Mouse (Mus musculus) lung, adult 2 months (tissue): ENCODE data around the gene Inhbc. TPM values are rescaled to one million over a fixed set of nuclear protein-coding genes. Genes with fewer than 3 reads are reported as not detected.

Experiments
- DNase-seq: peaks from one replicate; pipeline ENCODE4 v3.0.0; 2022
- H3K4me1 ChIP-seq: fragments of 200-500 bp; 2 replicates; pipeline ENCODE4 v1.6.1; 2011; ENCODE audit warnings: low read length; ENCODE audit not compliant: control insufficient read depth, insufficient read depth
- H3K4me3 ChIP-seq: fragments of 200-500 bp; replicated peaks from 2 replicates; pipeline ENCODE3; 2011; ENCODE audit warnings: low read depth, mild to moderate bottlenecking, control low read depth, low read length; ENCODE audit errors: extremely low read depth
- CTCF ChIP-seq: fragments of 200-500 bp; IDR thresholded peaks from 2 replicates; pipeline ENCODE4 v1.5.1; 2011; ENCODE audit warnings: mild to moderate bottlenecking, low read length, control low read depth; ENCODE audit not compliant: insufficient read depth
- POLR2A ChIP-seq: fragments of 200-500 bp; IDR thresholded peaks from 2 replicates; pipeline ENCODE4 v1.6.1; 2011; ENCODE audit warnings: low read depth, mild to moderate bottlenecking, control low read depth, low read length, borderline replicate concordance; ENCODE audit errors: extremely low read depth
- WGBS: fragments of 180-500 bp; shearing (Covaris S2); methylation state at CpG from one replicate; pipeline ENCODE4 v1.1.7; 2018; 5-methylcytosine and 5-hydroxymethylcytosine counted together
- polyA plus RNA-seq: library from polyadenylated mRNA; depleted of rRNA; stranded (reverse); fragments of >200 nt; gene quantifications from 2 replicates; pipeline ENCODE4 v1.2.3, GENCODE M21; 2012

The Inhbc gene
- polyA plus RNA-seq, 1 experiment = not detected

DNA sequence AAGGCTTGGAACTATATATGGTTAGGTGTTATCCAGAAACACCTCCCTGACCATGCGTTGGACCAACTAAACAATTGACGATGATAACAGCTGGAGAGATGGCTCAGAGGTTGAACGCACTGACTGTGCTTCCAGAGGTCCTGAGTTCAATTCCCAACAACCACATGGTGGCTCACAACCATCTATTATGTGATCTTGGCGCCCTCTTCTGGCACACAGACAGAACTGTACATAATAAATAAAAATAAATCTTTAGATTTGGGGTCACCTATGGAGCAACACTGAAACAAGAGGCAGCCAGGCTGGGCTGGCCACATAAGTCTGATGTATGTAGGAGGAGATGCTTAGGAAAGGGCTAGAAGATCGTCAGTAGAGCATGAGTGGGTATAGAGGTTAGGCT is 37.1 kb downstream of the Inhbc start:
- TF ChIP-seq CTCF = no peak
- no peak for TF ChIP-seq POLR2A
- Histone ChIP-seq H3K4me1 (no peaks in the 10 kb centered on the region), H3K4me3 (no peak overlapping the region)
- DNase-seq = no peak
- WGBS = 73% methylated on average over 5 of the region's 5 CpGs

DNA sequence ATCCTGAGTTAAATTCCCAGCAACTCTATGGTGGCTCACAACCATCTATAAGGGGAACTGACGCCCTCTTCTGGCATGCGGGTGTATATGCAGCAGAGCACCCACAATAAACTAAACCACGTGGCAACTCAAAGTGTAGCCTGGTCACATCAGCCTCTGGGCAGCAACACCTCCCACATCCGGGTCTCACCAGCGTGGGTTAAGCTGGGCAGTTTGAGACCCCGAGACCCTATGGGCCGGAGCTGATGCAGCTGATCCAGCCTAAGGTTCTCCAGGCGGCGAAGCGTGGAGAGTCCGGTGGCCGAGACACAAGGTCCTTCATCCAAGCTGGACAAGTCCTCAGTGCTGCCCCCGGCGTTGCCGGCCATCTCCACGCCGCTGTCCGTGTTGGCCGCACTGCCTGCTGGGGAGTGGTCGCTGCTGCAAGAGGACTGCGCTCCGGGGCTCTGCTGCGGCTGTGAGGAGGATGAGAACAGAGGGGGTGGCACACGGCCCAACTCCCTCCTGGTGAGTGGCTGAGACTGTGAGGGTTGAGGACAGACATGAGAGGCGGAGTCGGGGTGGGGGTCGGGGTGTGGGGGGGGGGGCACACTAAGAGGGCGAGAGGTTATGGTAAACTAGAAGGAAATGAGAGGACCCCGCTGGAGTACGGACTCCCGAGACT is 37.9 kb downstream of the Inhbc start:
- H3K4me1 ChIP-seq = no peaks in the 10 kb centered on the region
- TF ChIP-seq CTCF (no peak), POLR2A (no peak)
- DNase-seq = no peak
- H3K4me3 ChIP-seq = no peak overlapping the region
- WGBS = 54% methylated on average over 31 of the region's 31 CpGs

DNA sequence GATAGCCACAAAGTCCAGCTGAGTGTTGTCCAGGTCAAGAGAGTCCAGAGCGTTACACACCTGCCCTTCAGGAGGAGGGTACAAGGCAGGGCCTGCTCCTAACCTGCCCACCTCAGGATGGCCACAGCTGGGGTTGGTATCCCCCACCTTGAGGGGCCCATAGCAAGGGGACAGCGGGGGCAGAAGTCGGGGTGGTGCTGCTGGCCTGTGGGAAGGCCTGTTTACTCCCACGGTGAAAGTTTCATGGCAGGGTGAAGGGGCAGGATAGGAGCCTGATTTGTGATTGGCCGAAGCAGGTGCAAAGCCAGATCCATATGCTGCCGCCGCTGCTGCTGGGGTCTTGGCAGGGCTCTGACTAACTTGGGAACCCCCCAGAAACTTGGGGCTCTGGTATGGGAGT is 40.0 kb downstream of the Inhbc start:
- Histone ChIP-seq H3K4me3 (no peak overlapping the region), H3K4me1 (peaks cover 6% of the 10 kb centered on the region)
- WGBS = 82% methylated on average over 7 of the region's 7 CpGs
- no peak for DNase-seq
- no peak for TF ChIP-seq CTCF
- no peak for TF ChIP-seq POLR2A

DNA sequence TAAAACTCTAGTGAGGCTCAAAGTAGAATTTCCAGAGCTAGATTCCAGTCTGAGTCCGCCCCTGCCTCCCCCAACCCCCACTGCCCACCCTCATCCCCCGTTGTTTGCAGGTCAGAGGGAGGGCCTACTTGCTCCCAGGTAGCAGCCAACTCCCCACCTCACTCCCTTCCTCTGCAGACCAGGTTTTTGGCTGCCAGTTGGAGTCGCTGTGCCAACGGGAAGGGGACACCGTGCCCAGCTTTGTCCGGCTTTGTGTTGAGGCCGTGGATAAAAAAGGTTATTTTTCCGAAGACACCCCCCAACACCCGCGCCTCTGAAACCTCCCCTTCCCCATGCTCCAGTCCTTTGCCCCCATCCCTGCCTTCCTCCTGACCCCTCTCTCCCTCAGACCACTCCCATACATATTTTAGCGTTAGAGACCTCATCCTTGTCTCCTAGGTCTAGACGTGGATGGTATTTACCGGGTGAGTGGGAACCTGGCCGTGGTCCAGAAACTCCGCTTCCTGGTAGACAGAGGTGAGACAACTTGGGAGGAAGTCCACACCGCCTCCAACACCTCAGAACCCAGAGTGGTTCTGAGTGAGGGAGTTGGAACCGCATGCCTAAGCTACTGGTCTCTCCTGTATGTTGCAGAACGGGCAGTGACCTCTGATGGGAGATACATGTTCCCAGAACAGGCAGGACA is 42.6 kb downstream of the Inhbc start:
- WGBS = 42% methylated on average over 18 of the region's 18 CpGs
- DNase-seq = no peak
- H3K4me1 ChIP-seq = peaks cover 6% of the 10 kb centered on the region
- no peak overlapping the region for H3K4me3 ChIP-seq
- TF ChIP-seq CTCF (no peak), POLR2A (no peak)

DNA sequence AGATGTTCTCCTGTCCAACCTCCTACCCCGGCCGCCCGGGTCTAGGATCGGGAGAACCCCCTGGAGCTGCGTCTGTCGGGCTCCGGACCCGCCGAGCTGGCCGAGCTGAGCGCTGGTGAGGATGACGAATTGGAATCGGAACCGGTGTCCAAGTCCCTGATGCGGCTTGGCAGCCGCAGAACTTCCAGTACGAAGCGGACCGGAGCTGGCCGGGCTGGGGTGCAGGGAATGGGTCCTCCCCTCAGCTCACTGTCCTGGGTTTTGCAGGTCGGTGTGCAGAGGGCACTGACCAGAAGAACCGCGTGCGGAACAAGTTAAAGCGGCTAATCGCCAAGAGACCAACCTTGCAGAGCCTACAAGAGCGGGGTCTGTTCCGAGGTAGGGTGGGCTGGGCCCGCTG is 43.4 kb downstream of the Inhbc start:
- no peak for DNase-seq
- Histone ChIP-seq H3K4me3 (no peak overlapping the region), H3K4me1 (peaks cover 6% of the 10 kb centered on the region)
- WGBS = 30% methylated on average over 29 of the region's 29 CpGs
- no peak for TF ChIP-seq POLR2A
- TF ChIP-seq CTCF = no peak

DNA sequence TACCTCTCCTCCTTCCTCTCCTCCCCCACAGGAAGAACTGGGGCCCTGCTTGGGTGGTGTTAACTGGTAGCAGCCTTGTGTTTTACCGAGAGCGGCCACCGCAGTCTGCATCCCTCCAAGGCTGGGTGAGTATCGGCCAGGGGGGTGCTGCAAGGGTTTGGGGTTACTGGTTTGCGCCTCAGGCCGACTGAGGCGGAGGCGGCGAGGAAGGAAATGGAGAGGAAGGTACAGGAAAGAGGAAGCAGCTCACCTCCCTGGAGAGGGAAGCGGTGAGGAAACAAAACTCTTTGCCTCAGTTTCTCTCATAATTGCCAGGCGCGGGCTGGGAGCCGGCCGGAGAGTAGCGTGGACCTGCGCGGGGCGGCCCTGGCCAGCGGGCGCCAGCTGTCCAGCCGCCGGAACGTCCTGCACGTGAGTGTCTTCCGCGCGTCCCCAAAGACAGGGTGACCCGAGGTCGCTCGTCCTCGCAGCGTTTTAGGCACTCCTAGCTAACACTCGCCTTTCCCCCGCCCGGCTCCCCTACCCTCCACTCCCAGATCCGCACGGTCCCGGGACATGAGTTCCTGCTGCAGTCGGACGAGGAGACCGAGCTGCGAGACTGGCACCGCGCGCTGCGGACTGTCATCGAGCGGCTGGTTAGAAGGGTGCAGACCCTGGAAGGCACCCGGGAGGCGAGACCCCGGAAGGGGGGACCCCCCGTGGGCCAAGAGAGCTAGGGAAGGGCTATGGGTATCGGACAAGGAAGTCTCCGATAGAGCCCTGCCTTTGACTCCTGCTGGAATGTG is 44.0 kb downstream of the Inhbc start:
- peak; percentile 30 for DNase-seq
- 10% methylated on average over 50 of the region's 54 CpGs for WGBS
- Histone ChIP-seq H3K4me3 (peak overlapping the region; percentile 35), H3K4me1 (peaks cover 6% of the 10 kb centered on the region)
- TF ChIP-seq POLR2A (no peak), CTCF (no peak)

DNA sequence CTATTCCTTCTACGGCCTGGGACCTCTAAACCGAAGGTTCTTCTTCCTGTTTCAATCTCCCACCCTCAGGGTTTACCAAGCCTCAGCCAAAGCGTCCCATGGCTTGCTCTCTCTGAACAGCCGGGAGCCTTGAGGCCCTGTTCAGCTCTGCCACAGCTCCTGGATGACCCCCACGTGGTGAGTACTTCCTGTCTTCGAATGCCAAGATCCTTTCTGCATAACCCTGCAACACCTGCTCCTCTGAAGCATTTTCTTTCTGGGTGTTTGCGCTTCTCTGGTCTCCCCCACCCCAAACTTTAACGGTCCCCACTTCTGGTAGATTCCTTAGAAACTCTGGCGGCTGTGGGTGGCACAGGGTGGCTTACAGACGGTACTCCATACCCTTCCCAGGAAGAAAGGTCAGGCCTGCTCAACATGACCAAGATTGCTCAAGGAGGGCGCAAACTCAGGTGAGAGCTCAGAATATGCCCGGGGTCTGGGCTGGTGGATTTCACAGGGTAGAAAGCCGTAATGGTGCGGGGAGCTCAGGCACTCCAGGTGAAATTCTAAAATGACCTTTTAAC is 44.7 kb downstream of the Inhbc start:
- WGBS = 43% methylated on average over 14 of the region's 14 CpGs
- DNase-seq = no peak
- H3K4me1 ChIP-seq = peaks cover 6% of the 10 kb centered on the region
- no peak overlapping the region for H3K4me3 ChIP-seq
- TF ChIP-seq CTCF (no peak), POLR2A (no peak)

DNA sequence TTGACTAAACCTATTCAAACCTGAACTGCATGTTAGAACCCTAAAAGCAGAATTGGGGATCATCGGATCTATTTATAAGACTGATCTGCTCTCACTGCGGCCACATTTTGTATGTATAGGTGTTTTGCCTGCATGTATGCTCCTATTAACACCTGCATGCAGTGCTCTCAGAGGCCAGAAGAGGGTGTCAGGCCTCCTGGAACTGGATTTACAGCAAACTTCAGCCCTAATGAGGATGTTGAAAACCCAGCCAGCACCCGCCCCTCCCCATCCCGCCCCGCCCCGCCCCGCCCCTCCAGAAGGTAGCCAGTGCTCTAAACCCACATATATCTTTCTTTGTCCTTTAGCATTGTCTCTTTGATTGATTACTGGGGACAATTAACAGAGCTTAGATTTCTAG is 45.7 kb downstream of the Inhbc start:
- 12% methylated on average over 7 of the region's 7 CpGs for WGBS
- Histone ChIP-seq H3K4me1 (peaks cover 6% of the 10 kb centered on the region), H3K4me3 (no peak overlapping the region)
- no peak for TF ChIP-seq POLR2A
- peak; percentile 50 for TF ChIP-seq CTCF
- DNase-seq = peak; percentile 28

DNA sequence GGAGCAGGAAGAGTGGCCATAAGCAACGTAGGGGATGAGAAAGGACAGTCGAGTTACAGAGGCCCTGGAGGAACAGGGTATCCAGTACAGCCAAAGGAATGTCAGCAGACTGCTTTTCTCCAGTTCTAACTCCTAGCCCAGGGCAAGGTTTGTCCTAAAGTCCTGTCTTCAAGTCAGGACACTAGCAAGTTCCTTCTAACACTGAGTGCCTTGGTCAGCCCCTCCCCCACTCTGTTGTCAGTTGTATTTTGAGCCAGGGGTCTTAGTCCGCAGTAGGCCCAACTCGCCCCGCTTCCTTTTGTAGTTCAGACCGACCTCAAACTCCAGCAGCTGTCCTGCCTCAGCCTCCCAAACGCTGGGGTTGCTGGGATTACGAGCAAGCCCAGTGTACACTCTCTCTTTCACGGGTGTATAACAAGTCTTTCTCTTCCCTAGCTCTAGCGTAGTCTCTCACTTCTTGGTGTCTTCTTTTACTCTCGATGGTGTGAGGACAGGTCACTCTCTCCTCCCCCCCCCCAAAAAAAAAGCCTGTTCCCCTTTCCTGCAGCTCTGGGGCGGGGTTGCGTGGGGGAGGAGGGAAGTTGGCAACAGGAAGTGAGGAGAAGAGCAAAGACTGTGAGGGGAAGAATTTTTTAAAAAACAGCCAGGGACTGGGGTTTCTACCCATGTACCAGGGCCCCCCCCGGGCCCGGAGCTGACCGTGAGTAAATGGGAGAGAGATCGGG is 46.9 kb downstream of the Inhbc start:
- no peak for DNase-seq
- TF ChIP-seq CTCF (no peak), POLR2A (no peak)
- 48% methylated on average over 17 of the region's 17 CpGs for WGBS

DNA sequence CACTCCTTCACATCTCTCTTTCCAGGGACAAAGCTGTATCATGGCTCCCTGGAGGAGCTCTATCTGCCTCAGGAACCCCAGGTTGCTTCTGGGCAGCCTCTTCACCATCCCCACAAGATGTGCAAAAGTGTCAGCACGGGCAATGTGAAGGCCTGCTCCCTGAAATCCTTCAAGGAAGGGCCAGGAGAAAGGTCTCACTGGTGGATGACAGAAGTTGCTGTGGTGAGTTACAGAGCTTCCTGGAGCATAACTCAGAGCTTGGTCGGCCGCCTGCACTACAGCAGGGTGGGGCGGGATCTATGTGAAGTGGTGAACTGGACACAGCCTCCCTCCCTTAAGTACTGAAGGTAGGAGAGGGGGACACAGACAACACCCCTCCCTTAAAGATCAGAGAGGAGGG is 47.6 kb downstream of the Inhbc start:
- no peak for DNase-seq
- TF ChIP-seq CTCF (no peak), POLR2A (no peak)
- Histone ChIP-seq H3K4me1 (peaks cover 6% of the 10 kb centered on the region), H3K4me3 (no peak overlapping the region)
- WGBS = 56% methylated on average over 4 of the region's 4 CpGs

More for the DNA sequence above, 46.9 kb downstream of the Inhbc start:
- peak overlapping the region; percentile 46 for H3K4me3 ChIP-seq
- H3K4me1 ChIP-seq = peaks cover 6% of the 10 kb centered on the region
